9 mouse cellular contexts compared by ENCODE assay signal in the genomic region with DNA sequence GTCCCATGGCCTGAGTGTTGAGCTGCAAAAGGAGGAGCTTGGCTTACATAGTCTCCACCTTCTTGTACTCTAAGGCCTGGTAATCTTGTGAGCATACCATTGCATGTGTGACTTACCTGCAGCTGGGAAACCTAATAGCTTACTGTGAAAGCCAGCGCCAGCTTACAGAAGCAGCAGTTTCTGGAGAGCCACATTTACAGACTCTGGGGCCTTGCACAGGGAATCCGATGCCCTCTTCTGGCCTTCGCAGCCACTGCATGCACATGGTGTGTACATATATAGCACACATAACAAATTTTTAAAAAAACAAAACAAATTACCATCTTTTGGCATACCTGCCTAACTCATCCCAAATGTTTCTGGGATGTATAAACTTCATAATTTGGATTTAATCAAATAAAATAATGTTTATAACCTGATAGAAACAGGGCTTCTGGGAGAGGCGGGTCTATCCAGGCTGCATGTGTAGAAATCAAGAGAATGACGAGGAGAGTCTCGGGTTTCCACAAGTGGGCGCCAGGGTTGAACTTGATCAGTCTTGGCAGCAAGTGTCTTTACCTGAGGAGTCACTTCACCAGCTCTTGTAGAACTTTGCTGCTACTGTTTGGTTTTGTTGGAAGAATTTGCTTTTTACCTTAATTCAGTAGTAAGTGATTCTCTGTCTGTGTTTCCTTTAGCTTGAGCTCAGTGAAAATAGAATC. TPM values are rescaled to one million over a fixed set of nuclear protein-coding genes. Genes with fewer than 3 reads are reported as not detected.
DNase-seq lines count a peak whose midpoint lies in the region; ATAC-seq and TF ChIP-seq lines count a peak whose summit lies in the region.
"Had no signal": no experiment of that assay in that cellular context is flagged by ENCODE, and none has a peak within 500 bp of the region (broad histone marks: within the 10 kb centered on the region; RNA-seq: fewer than 3 reads in every experiment).

No protein-coding gene starts in this region.

- H3K4me1 ChIP-seq in kidney, embryonic 16.5 days (ENCODE audit: insufficient read depth, low read length) = no peaks in the 10 kb centered on the region
- H3K4me1 ChIP-seq in bone marrow macrophage, adult 2 months (ENCODE audit: control insufficient read depth, insufficient read depth, low read length) = peaks cover 8% of the 10 kb centered on the region
- H3K4me1 ChIP-seq in kidney, embryonic 15.5 days = no peaks in the 10 kb centered on the region
- H3K4me1 ChIP-seq in midbrain, postnatal 0 days (ENCODE audit: insufficient read depth, low read length) = no peaks in the 10 kb centered on the region
- H3K4me1 ChIP-seq: lung, embryonic 15.5 days had no signal

- peaks cover 69% of the 10 kb centered on the region for H3K36me3 ChIP-seq in kidney, embryonic 16.5 days (ENCODE audit: insufficient read depth, low read length)
- H3K36me3 ChIP-seq in kidney, embryonic 15.5 days = peaks cover 82% of the 10 kb centered on the region
- peaks cover 19% of the 10 kb centered on the region; the same call in 1 of the 2 replicates for H3K36me3 ChIP-seq in midbrain, postnatal 0 days (ENCODE audit: insufficient read depth, low read length)

- TF ChIP-seq CTCF in bone marrow macrophage, adult 2 months (IDR thresholded peaks at IDR 0.05; ENCODE audit: low read depth, low read length) = peak; percentile 60
- peak; percentile 69 for TF ChIP-seq CTCF in midbrain, postnatal 0 days (IDR thresholded peaks at IDR 0.05)

- 74% methylated on average over 7 of the region's 7 CpGs for WGBS in kidney, embryonic 16.5 days
- WGBS in kidney, embryonic 15.5 days = 80% methylated on average over 7 of the region's 7 CpGs
- WGBS in midbrain, postnatal 0 days = 90% methylated on average over 7 of the region's 7 CpGs

- H3K9me3 ChIP-seq in kidney, embryonic 16.5 days (ENCODE audit: low read length) = no peaks in the 10 kb centered on the region
- H3K9me3 ChIP-seq in kidney, embryonic 15.5 days (replicated peaks) = no peaks in the 10 kb centered on the region
- no peaks in the 10 kb centered on the region for H3K9me3 ChIP-seq in midbrain, postnatal 0 days (ENCODE audit: low read length)
- H3K9me3 ChIP-seq: lung, embryonic 15.5 days had no signal

- H3K27me3 ChIP-seq in kidney, embryonic 16.5 days (ENCODE audit: insufficient read depth, low read length) = no peaks in the 10 kb centered on the region
- no peaks in the 10 kb centered on the region for H3K27me3 ChIP-seq in kidney, embryonic 15.5 days
- no peaks in the 10 kb centered on the region for H3K27me3 ChIP-seq in midbrain, postnatal 0 days (ENCODE audit: insufficient read depth, low read length)
- H3K27me3 ChIP-seq: lung, embryonic 15.5 days had no signal

- no peak overlapping the region for H3K4me3 ChIP-seq in kidney, embryonic 16.5 days (ENCODE audit: low read length)
- no peak overlapping the region for H3K4me3 ChIP-seq in bone marrow macrophage, adult 2 months (ENCODE audit: insufficient read depth, low read length)
- no peak overlapping the region for H3K4me3 ChIP-seq in kidney, embryonic 15.5 days (replicated peaks)
- no peak overlapping the region for H3K4me3 ChIP-seq in midbrain, postnatal 0 days (ENCODE audit: low read depth, low read length)
- H3K4me3 ChIP-seq: lung, embryonic 15.5 days had no signal

- no peak overlapping the region for H3K27ac ChIP-seq in kidney, embryonic 16.5 days (ENCODE audit: low read length)
- H3K27ac ChIP-seq in bone marrow macrophage, adult 2 months (ENCODE audit: insufficient read depth, low read depth, low read length) = no peak overlapping the region
- no peak overlapping the region for H3K27ac ChIP-seq in kidney, embryonic 15.5 days
- no peak overlapping the region for H3K27ac ChIP-seq in midbrain, postnatal 0 days (ENCODE audit: low read depth, low read length)
- H3K27ac ChIP-seq: lung, embryonic 15.5 days had no signal

- H3K9ac ChIP-seq in kidney, embryonic 16.5 days (replicated peaks; ENCODE audit: low read length) = no peak overlapping the region
- no peak overlapping the region for H3K9ac ChIP-seq in kidney, embryonic 15.5 days
- no peak overlapping the region for H3K9ac ChIP-seq in midbrain, postnatal 0 days (replicated peaks; ENCODE audit: low read length, poor library complexity, severe bottlenecking)
- H3K9ac ChIP-seq: lung, embryonic 15.5 days had no signal

- TF ChIP-seq POLR2A in bone marrow macrophage, adult 2 months (IDR thresholded peaks at IDR 0.05; ENCODE audit: borderline replicate concordance, low read depth, low read length) = no peak

- no peak overlapping the region for H3K4me2 ChIP-seq in kidney, embryonic 16.5 days (replicated peaks; ENCODE audit: low read depth, low read length)
- H3K4me2 ChIP-seq in kidney, embryonic 15.5 days = no peak overlapping the region
- H3K4me2 ChIP-seq in midbrain, postnatal 0 days (ENCODE audit: low read depth, low read length, poor library complexity, severe bottlenecking) = no peak overlapping the region
- H3K4me2 ChIP-seq: lung, embryonic 15.5 days had no signal

- DNase-seq in kidney, adult 18-20 months = peak; percentile 30
- peak; percentile 35 to 55 for DNase-seq in CD8-positive naive resting alpha-beta T cell, adult 2 months (ENCODE audit: low read depth in 2 of 2, low spot score in 2 of 2)
- peak; percentile 34 for DNase-seq in midbrain, postnatal 0 days (ENCODE audit: low spot score)
- no peak for DNase-seq in layer of hippocampus, postnatal 25 days (ENCODE audit: extremely low spot score in 1 of 2, low spot score in 1 of 2)
- DNase-seq in urinary bladder, adult 18-20 months (ENCODE audit: low spot score in 2 of 2) = no peak

- no peak for ATAC-seq in kidney, embryonic 16.5 days (ENCODE audit: low FRiP score, low TSS enrichment)
- ATAC-seq in kidney, embryonic 15.5 days (replicated peaks; ENCODE audit: low FRiP score) = 0 out of 2 replicates have a peak, but pooled peaks have one; percentile 29
- no peak for ATAC-seq in midbrain, postnatal 0 days (ENCODE audit: low FRiP score)

RNA-seq across cellular contexts. Expression of a gene that starts 12.6 kb away (rescaled TPM):
- polyA plus RNA-seq in kidney, embryonic 16.5 days (2015; fragmentation: Nextera tagmentation; extraction: Ambion mirVana) = 284 and 308 TPM in 2 replicates
- polyA plus RNA-seq in bone marrow macrophage, adult 2 months (2012; ENCODE audit: insufficient read depth, insufficient read length, missing spikeins) = 204 and 219 TPM in 2 replicates
- polyA plus RNA-seq in kidney, embryonic 15.5 days (2015; fragmentation: Nextera tagmentation; extraction: Ambion mirVana) = 339 and 351 TPM in 2 replicates
- total RNA-seq in midbrain, postnatal 0 days (2014; rRNA removed) = 2.7 and 5.0 TPM in 2 replicates
- 45.8 and 50.5 TPM in 2 replicates for polyA plus RNA-seq in midbrain, postnatal 0 days (2015; fragmentation: Nextera tagmentation; extraction: Ambion mirVana)
- total RNA-seq in layer of hippocampus, postnatal 25 days (2021) = 10 to 100 TPM; 48.9 to 53.4 TPM

RNA-seq across cellular contexts. Expression of a gene that starts 25.8 kb away (rescaled TPM):
- polyA plus RNA-seq in kidney, embryonic 16.5 days (2015; fragmentation: Nextera tagmentation; extraction: Ambion mirVana) = 75.7 and 78.5 TPM in 2 replicates
- 41.8 and 43.4 TPM in 2 replicates for polyA plus RNA-seq in bone marrow macrophage, adult 2 months (2012; ENCODE audit: insufficient read depth, insufficient read length, missing spikeins)
- 73.0 and 82.4 TPM in 2 replicates for polyA plus RNA-seq in kidney, embryonic 15.5 days (2015; fragmentation: Nextera tagmentation; extraction: Ambion mirVana)
- 92.0 and 94.5 TPM in 2 replicates for total RNA-seq in midbrain, postnatal 0 days (2014; rRNA removed)
- 56.9 and 59.6 TPM in 2 replicates for polyA plus RNA-seq in midbrain, postnatal 0 days (2015; fragmentation: Nextera tagmentation; extraction: Ambion mirVana)
- 10 to 100 TPM; 20.3 to 24.5 TPM for total RNA-seq in layer of hippocampus, postnatal 25 days (2021)

RNA-seq across cellular contexts. Expression of a gene that starts 50.0 kb away (rescaled TPM):
- polyA plus RNA-seq in kidney, embryonic 16.5 days (2015; fragmentation: Nextera tagmentation; extraction: Ambion mirVana) = 1.4 and 1.5 TPM in 2 replicates
- polyA plus RNA-seq in bone marrow macrophage, adult 2 months (2012; ENCODE audit: insufficient read depth, insufficient read length, missing spikeins) = not detected in 2 replicates
- 3.3 and 7.1 TPM in 2 replicates for polyA plus RNA-seq in kidney, embryonic 15.5 days (2015; fragmentation: Nextera tagmentation; extraction: Ambion mirVana)
- not detected in 2 replicates for total RNA-seq in midbrain, postnatal 0 days (2014; rRNA removed)
- polyA plus RNA-seq in midbrain, postnatal 0 days (2015; fragmentation: Nextera tagmentation; extraction: Ambion mirVana) = not detected in 2 replicates
- total RNA-seq in layer of hippocampus, postnatal 25 days (2021) = not detected

Comparison
In these comparisons a context has a peak if more than half of its experiments do, and no peak if none do; other contexts are left out.
1. DNase-seq: peak in kidney, adult 18-20 months (single experiment), CD8-positive naive resting alpha-beta T cell, adult 2 months (2 of 2) and midbrain, postnatal 0 days (single experiment); none in layer of hippocampus, postnatal 25 days (0 of 2) and urinary bladder, adult 18-20 months (0 of 2).